Mouse (Mus musculus): ENCODE data around the gene Rprd1b.

Rprd1b gene

GRCm38 (mm10) chr2:158028354-158028863 is at the start of gene Rprd1b, which contains the start of gene Tti1:
Gene Rprd1b, plus strand, starts transcription at chr2:158028497.
Gene Tti1, minus strand, starts transcription at chr2:158028433.
- peak; percentile 94 for DNase-seq

DNA sequence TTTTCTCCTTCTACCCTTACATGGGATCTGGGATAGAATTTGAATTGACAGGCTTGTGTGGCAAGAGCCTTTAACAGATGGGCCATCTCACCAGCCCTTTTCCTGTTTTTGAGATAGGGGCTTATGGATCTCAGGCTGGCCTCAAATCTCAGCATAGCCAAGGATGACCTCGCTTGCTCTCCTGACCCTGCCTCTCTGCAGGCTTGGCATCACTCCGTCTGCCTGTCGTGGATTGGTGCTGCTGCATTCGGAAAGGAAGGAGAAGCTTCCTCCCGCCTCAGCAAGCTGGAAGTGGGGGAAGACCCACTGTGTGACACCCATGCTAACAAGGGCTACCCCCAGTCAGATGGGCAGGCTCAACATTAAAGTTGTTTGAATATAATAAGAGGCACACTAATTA is 49.1 kb upstream of the Rprd1b start:
- no peak for DNase-seq

GRCm38 (mm10) chr2:157982727-157983126 is 45.6 kb upstream of the Rprd1b start:
- no peak for DNase-seq

DNA sequence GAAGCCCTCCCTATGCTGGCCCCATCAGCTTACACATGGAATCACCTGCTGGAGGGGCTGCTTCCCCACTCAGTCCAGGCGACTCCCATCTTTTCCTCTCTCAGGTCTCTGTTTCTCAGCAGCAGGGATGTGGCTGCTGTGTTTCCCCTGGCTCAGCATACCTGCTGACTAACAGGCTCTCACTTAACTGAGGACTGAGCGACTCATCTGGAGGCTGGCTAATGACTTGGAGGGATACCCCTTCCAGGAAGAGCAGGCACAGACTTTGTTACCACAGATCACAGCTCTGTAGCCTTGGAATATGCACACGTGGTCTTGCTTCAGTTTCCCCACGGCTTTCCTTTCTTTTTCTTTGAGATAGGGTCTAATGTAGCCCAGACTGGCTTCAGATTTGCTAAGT is 45.0 kb upstream of the Rprd1b start:
- DNase-seq, result no peak

DNA sequence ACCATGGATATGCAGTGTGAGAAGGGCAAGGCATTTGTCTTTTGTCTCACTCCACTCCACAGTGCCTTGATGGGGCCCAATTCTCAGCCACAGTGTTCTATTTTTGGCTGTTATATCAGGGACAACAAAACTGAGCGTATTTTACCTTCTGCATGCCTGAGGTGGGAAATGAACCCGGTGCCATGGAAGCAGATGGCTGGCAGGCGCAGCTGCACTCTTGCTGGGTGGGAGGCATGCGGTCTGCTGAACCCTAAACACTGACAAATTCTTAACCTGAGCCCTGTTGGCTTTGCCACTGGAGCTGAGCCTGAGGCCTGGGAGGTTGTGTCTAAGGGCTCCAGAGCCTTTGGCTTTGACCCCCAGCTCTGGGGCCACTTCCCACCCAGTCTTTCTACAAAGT is 42.7 kb upstream of the Rprd1b start:
- DNase-seq, result peak; percentile 30

- no peak for DNase-seq
Observed at GRCm38 (mm10) chr2:157986235-157986634, 42.1 kb upstream of the Rprd1b start.

GRCm38 (mm10) chr2:157988416-157989190 is 39.7 kb upstream of the Rprd1b start:
- no peak for DNase-seq

DNA sequence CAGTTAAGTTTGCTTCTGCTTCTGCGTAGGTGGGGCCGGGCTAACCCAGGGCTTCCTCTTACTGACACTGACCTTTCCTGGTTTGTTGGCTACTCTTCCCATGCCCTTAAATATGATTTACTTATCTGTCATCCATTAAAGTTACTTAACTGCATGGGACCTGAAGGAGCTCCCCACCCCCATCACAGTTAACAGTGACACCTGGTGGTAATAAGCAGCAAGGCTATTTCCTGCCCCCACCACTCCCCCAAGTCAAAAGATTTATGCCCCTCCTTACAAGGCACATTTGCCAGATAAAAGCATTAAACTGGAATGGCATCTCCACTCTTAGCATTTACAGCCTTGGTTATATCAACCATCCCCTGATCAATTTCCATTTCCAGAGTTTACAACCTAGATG is 38.4 kb upstream of the Rprd1b start:
- DNase-seq, result no peak

- DNase-seq, result no peak
Observed at GRCm38 (mm10) chr2:157991026-157991425, 37.3 kb upstream of the Rprd1b start.

DNA sequence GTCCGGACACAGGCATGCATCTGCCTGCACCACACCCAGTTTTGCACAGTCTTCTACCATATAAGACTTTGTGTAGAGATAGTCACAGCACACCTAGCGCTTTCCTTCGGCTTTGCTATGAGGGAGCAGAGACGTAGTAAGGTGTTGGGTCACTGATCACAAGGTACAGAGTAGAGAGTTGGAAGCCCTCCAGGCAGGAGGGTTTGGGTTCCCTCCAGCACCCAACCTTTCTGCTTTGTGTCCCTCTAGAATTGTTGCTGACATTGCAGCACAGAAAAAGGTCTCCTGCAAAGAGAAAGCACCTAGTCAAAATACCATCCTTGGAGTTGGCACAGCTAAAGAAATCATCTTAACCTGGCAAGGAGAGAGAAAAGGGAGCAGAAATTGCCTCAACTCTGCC is 35.8 kb upstream of the Rprd1b start:
- peak; percentile 8 for DNase-seq

- peak; percentile 79 for DNase-seq
Observed at GRCm38 (mm10) chr2:157998817-157999216, 29.5 kb upstream of the Rprd1b start.

GRCm38 (mm10) chr2:158004620-158005019 is 23.7 kb upstream of the Rprd1b start:
- no peak for DNase-seq

DNA sequence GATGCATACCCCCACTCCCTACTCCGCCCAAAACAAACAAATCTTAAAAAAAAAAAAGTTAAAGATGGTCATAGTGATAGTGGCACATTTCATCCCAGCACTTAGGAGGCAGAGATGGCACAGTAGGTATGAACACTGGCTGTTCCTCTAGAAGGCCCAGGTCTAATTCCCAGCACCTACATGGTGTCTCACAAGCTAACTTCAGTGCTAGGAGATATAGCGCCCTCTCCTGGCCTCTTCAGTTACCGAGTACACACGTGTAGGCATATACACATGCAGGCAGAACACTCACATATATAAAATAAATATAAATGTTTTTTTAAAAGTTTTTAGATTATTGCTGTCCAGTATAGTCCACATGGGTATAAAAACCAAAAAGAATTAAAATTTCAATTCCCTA is 22.7 kb upstream of the Rprd1b start:
- no peak for DNase-seq

DNA sequence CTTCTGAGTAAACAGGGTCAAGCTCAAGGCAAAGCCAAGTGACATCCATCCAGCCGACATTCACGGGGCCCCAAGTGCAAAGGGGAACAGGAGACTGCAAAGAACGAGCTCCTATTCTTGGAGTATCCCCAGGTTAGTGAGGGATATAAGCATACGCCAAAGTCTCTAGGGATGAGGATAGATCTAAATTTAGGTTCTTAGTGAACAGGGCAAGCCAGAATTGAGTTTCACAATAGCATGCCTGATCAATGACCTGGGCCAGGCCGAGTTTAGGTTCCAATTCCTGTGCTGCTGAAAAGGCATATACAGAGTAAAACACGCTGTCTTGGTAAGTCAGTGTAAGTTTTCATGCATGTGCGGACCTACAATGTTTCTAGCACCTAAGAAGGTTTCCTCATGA is 18.9 kb upstream of the Rprd1b start:
- DNase-seq, result no peak

DNA sequence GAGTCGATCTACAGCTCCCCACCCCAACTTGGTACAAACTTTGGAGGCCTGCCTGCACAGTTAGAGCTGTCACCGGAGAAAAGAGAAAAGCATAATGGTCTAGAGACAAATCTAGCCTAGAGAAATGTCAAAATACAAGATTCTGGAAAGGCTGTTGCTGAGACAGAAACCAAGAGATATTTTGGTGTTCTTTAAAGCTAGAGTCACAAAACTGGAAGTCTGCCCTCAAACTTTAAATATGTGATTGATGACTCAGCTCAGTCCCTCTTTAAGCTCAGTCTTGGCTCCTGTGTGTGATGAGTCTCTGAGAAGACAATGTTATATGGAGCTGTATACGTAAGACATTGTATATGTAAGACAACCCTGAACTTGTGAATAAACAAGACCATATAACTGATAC is 15.7 kb upstream of the Rprd1b start:
- no peak for DNase-seq

GRCm38 (mm10) chr2:158017330-158017729 is 11.0 kb upstream of the Rprd1b start:
- no peak for DNase-seq

- DNase-seq, result no peak
Observed at GRCm38 (mm10) chr2:158027855-158028353, 393 bp upstream of the Rprd1b start.

GRCm38 (mm10) chr2:158030007-158030406 is 1.7 kb downstream of the Rprd1b start:
- no peak for DNase-seq

DNA sequence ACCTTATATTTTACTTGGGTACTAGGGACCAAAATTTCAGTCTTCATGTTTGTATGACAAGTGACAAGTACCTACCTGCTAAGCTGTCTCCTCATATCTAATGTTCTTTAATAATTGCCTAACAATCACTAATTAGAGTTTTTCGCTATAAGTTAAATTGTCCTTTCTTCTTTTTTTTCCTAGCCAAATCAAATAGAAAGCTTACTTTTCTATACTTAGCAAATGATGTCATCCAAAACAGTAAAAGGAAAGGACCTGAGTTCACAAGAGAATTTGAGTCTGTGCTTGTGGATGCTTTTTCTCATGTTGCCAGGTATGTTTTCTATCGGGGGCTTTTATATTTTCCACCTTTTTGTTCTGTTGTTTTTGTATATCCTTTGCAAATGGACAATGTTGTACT is 7.5 kb downstream of the Rprd1b start:
- no peak for DNase-seq

- no peak for DNase-seq
Observed at GRCm38 (mm10) chr2:158036408-158036807, 8.1 kb downstream of the Rprd1b start.

GRCm38 (mm10) chr2:158036953-158037352 is 8.7 kb downstream of the Rprd1b start:
- no peak for DNase-seq

DNA sequence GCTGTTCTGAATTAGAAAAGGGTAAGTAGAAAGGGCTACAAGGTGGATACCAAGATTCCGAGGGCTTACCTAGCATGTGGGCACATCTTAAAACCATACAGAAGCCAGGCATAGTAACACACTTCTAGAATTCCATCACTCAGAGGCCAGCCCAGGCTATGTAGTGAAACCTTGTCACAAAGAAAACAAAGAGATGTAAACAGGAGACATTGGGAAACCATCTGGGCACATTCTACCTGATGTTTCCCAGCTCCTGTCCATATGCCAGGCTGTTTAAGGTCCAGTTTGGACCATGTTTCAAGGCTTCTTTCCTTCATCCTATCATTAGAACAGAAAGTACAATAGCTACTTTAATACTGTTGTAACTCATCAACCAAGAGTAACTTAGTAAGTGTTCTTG is 9.3 kb downstream of the Rprd1b start:
- DNase-seq, result no peak

DNA sequence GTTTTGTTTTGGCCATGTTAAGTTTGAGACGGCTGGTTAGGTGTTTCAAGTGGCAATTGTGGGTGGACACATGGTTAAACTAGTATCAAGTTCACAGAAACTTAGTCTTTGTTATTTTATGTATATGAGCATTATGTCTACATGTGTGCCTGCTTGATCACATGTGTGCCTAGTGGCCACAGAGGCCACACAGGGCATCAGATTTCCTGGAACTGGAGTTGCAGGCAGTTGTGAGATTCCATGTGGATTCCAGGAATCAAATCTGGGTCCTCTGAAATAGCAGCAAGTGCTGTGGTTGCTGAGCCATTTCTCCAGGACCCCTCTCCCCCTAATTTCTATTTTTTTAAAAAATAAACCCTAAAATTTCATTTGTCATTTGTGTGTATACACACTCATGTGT is 11.4 kb downstream of the Rprd1b start:
- no peak for DNase-seq

DNA sequence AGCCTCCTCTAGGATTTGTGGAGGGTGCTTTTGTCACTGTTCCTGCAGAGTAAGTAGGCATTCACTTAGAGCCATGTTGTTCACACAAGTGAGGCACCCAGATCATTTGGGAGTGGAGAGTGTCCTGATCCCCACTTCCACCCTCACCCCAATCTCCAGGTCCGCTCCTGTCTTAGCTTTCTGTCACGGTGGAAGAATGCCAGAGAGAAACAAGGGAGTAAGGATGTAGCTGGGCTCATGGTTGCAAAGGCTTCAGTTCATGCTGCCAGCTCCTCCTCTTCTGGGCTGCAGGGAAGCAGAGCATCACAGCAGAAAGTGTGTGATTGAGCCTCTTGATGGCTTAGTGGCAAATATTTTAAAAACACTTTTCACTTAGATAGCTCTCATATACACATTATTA is 12.1 kb downstream of the Rprd1b start:
- DNase-seq, result no peak

DNA sequence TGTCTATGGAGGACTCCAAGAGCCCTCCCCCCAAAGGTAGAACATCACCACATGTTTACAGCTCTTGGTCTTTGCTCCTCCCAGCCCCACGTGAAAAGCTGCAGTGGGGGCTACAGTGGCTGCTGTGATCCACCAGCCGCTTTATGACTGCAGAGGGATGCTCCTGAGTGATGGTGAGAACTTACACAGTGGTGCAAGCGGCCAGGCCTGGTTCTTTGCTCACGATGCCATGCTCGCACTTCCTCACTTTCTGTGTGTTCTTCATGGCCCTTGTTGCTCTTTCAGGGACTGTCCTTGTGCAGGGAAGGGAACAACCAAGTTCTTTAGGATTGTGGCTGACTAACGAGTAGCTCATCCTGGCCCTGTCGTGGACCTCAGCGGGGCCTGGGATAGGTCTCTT is 15.2 kb downstream of the Rprd1b start:
- no peak for DNase-seq

Measured in cerebellum, adult 9-10 months (tissue).